Mouse (Mus musculus) spleen, postnatal 10 days (tissue): ENCODE data around the gene Otop3.
"Not testable (repeated sequence)": the region's sequence is repeated elsewhere in the genome, so short reads cannot be mapped to it uniquely, and the experiment has no call there.

Experiments used
- DNase-seq, 2 experiments: peaks; one replicate each; pipeline ENCODE4 v3.0.0; 2021 to 2022; ENCODE audit warnings: low spot score in 2 of 2

Otop3 gene

GRCm38 (mm10) chr11:115366039-115366705 is 31.6 kb downstream of the Otop3 start:
- DNase-seq, result no peak

- no peak for DNase-seq
These were observed 32.3 kb downstream of the Otop3 start for GRCm38 (mm10) chr11:115366706-115367394.

DNA sequence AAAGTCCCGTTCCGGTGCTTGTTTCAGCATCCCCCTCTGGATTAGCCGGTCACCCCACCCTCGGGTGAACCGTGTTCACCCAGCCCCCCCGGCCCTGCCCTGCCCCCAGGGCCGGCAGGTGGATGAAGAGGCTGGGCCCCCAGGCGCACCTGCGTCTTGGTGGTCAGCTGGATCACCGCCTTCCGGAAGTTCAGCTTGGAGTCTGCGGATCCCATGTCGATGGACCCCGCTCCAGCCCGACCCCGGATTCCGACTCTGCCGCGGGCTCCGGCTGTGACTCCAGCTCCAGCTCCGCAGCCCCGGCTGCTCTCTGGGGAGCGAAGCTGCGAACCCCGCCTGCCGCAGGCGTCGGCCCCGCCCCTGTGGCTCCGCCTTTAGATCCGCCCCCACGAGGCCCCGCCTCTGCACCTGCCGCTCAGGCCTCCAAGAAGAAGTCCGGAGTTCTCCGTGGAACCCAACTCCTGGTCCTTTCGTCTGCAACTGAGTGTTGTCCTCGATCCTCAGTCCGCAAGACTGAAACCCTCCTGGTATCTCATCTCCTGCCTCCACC is 32.9 kb downstream of the Otop3 start, which contains the start of gene Hid1:
Hid1 (minus strand) TSS at position 362 of the 550 bp plus-strand sequence.
- peak; percentile 46 to 77 for DNase-seq

DNA sequence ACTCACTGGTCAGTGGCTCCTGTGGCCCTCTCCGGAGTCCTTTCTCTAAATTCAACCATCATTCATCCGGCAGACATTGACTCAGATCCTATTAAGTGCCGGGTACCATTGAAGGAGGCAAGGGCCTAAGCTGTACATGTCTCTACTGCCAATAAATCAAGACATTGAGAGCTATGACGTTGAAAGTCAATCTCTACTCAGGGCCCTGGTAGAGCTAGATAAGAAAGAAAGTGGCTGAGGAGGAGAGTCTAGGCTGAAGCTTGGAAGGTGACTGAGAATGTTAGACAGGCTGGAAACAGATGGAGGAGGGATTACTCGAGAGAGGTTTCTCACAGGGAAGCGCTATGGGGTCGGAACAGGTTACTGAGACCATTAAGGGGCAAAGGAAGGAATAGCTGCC is 35.8 kb downstream of the Otop3 start:
- no peak for DNase-seq

GRCm38 (mm10) chr11:115371354-115371753 is 36.8 kb downstream of the Otop3 start:
- DNase-seq, result no peak

GRCm38 (mm10) chr11:115372015-115372414 is 37.5 kb downstream of the Otop3 start:
- no peak for DNase-seq

GRCm38 (mm10) chr11:115372737-115373136 is 38.2 kb downstream of the Otop3 start:
- DNase-seq, result no peak

DNA sequence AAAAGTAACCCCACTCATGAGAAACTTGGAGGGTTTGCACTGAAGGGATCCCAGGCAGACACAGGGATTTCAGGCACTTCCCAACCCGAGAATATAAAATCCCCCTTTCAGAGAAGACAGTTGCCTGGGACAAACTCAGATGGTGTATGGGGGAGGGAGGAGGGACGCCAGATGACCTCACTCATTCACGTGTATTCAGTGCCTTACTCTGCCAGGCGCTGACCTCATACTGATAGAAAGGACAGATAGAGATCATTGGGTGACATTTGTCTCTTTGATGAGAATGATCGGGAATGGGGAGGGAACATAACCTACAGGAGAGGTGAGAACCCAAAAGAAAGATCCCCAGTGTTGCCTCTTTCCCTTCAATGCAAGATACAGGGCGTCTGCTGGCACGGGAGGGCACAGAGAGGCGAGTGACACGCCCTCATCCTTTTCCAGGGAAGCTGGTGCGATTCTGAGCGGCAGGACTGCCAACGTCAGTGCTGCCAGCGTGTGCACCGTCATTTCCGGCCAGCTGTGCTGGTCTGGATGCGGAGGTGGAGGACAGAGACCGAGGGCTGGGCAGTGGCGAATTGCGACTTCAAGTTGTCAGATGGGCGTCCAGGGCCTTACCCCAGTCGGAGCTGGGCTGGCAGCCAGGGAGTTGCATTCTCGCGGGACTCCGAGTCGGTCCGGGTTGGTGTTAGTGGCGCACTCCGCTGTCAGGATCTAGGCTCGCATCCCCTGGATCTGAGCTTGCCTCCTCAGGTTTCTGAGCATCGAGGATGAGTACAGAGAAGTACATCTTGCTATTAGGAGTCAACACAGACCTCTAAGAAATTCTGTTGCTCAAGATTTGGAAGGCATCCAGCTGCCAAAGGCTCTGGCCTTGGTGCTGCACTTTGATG is 39.5 kb downstream of the Otop3 start:
- peak in 1 of 2 experiments; percentile 37 for DNase-seq

GRCm38 (mm10) chr11:115374695-115375425 is 40.3 kb downstream of the Otop3 start:
- no peak for DNase-seq

- no peak for DNase-seq
These were observed 42.2 kb downstream of the Otop3 start for GRCm38 (mm10) chr11:115376722-115377121.

- DNase-seq, result no peak
These were observed 42.7 kb downstream of the Otop3 start for GRCm38 (mm10) chr11:115377254-115377653.

DNA sequence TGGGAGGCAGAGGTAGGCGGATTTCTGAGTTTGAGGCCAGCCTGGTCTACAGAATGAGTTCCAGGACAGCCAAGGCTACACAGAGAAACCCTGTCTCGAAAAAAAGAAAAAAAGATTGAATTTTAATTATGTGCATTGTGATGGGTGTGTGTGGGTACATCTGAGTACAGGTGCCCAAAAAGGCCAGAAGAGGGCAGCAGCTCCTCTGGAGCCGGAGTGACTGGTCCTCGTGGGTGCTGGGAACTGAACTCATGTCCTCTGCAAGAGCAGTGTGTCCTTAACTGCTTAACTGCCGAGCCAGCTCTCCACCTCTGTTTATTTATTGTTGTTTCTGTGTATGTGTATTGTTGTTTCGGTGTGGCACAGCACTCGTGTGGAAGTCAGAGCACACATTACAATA is 43.3 kb downstream of the Otop3 start:
- DNase-seq, result no peak

DNA sequence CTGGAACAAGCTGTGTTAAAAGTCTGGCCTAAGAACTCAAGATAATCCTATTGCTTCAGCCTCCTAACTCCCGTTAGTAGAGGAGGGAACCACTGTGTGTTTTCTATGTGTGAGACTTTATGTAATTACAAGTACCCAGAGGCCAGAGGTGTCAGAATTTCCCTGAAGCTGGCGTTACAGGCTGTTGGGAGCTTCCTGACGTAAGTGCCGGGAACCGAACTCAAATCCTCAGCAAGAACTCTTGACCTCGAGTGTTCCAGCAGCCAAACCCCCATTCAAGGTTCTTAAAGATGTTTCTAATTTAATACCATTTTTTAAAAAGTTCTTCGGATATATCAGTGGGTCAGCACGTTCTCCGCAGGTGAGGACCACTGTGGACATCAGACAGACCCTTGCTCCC is 46.7 kb downstream of the Otop3 start:
- DNase-seq, result no peak

- peak in 1 of 2 experiments; percentile 50 for DNase-seq
These were observed 47.4 kb downstream of the Otop3 start, which contains the start of gene Cdr2l for GRCm38 (mm10) chr11:115381743-115382539. Gene Cdr2l, plus strand, starts transcription at chr11:115381916.

GRCm38 (mm10) chr11:115382891-115383290 is 48.4 kb downstream of the Otop3 start:
- no peak for DNase-seq

DNA sequence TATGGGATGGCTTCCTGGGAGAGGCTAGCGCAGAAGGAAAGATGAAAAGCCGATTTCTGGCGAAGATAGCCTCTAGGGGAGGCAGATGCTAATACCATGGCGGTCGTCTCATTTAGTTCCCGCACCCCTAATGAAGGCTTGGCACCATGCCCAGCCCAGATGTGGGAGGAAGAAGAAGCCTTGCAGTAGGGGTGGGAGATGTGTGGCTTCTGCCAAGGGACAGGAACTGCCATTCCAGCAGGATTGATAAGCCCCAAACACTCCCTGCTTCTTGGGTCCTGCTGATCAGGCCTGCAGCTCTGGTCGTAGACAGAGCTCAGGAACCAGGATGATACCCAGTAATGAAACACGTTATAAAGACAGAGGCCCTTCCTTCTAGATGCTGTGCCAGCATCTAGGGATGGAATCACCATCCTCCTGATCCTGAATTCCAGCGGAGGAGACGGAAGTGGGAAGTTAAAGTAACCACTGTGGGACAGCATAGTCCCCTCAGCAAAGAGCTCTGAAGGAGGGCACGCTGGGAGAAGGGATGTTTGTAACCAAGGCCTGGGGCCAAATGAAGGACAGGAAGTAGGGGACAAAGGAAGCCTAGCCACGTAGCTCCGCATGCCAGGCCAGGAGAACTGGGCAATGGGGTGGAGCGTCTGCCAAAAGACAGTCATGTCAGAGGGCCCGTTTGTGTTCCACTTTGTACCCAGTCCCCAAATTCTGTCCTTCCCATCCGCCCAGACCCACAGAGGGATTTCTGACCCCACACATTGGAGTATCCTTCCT is 49.4 kb downstream of the Otop3 start:
- DNase-seq, result no peak

DNA sequence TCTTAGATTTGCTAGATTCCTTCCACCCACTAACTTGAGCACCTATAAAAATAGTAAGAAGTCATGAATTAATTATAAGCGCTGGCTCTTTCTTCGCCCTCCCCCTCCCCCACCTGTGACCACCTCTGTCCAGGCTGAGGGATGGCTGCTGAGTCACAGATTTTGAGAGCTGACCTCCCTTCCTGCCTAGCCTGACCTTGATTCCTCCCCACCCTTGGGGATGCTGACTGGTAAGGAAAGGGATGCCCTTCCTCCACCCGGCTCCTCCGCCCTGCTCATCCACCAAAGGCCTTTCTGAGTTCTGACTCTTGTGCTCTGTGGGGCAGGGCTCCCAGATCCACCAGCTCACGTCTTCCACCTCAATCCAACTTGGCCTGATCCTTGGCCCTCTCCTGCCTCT is 50.1 kb downstream of the Otop3 start:
- DNase-seq, result no peak

- DNase-seq, result not testable (repeated sequence)
These were observed 52.3 kb downstream of the Otop3 start for GRCm38 (mm10) chr11:115386859-115387258.

GRCm38 (mm10) chr11:115391358-115391757 is 56.8 kb downstream of the Otop3 start:
- no peak for DNase-seq
